Mouse (Mus musculus): Measurements from ENCODE around the gene Tmem106b. TPM values are rescaled to one million over a fixed set of nuclear protein-coding genes. Genes with fewer than 3 reads are reported as not detected.

Gene Tmem106b
- 25.1 and 34.0 TPM in 2 replicates for polyA plus RNA-seq (2012; rRNA removed)

DNA sequence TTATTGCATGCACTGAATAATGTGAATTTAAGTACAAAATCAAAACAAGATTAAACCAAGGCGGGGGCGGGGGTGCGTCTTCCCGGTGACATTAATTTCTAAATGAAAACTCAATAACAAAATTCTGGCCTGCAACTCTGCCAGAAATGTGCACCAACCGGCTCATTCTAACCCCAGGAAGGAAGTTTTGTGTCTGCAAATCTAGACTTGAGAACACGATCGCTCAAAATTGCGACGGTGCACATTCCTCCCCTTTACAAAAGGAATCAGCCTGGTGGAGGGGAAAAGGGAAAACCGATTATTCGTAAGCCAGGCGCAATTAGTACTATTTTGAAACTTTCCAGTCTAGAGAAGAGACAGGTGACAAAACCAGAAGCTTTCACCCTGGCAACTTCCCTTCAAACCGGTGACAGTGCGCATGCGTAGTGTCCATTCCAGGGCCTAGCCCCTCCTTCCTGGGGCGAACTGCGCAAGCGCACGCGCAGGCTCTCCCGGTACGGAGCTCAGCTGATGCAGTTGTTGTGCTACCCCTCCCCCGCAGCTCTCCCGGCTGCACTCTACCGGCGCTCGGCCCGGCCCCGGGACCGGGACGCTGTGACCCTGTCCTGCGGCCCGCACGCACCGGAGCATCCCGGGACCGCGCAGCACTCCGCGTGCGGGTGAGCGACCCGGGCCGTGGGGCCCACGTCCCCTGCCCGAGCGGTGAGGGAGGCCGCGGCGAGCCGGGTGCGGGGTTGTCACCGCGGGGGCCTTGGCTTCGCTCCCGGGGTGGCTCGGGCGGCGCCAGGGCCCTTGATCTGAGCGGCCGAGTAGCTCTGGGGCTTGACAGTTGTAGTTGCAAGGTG is at the start of gene Tmem106b:
TSS of gene Tmem106b (plus strand) at position 458 of the 845 bp plus-strand sequence.

Other genes starting within 250 kb of the Tmem106b start
- gene Vwde, start 155.2 kb downstream of the Tmem106b start, polyA plus RNA-seq (2012; rRNA removed), result 0.08 and 0.10 TPM in 2 replicates

Measured in ovary, adult 2 months (tissue).